Mouse (Mus musculus): Measurements from ENCODE around the gene Card14. TPM values are rescaled to one million over a fixed set of nuclear protein-coding genes. Genes with fewer than 3 reads are reported as not detected.
"Not testable (repeated sequence)": the region's sequence is repeated elsewhere in the genome, so short reads cannot be mapped to it uniquely, and the experiment has no call there.

The Card14 gene
- polyA plus RNA-seq, 1 experiment: 0.44 TPM

DNA sequence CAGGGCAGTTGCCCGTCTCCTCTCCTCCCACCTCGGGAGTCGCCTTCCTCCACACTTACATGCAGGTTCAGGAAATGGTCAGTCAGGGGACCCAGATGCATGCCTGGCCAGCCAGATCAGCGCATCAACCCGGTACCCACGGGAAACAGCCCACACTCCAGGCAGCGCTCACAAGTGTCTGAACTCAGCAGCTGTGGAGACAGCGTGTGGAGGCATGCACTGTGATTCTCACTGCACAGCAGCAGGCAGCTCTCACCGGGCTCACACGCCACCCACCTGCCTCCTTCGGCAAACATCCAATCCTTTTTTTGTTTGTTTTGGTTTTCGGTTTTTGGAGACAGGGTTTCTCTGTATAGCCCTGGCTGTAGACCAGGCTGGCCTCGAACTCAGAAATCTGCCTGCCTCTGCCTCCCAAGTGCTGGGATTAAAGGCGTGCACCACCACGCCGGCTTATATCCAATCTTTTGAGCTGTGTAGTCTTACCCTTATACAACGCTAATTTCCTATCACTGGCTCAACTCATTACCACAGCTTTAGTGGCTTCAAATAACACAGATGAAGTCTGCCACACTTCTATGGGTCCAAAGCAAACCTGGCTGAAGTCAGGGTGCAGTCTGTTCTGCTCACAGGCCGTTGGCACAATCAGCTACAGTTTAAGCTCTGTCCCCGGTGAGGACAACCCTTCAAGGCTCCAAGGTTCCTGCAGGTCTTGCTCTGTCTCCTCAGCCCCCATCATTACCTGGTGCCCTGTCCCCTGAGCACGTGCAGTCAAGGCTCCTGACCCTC, 20.2 kb upstream of the Card14 start:
- Histone ChIP-seq H3K4me3 (ENCODE audit: control insufficient read depth, low read depth, low read length) (no peak overlapping the region), H3K36me3 (ENCODE audit: control insufficient read depth, insufficient read depth, low read length) (no peaks in the 10 kb centered on the region; the same call in none of the 2 replicates), H3K27ac (ENCODE audit: control insufficient read depth, insufficient read depth, low read depth, low read length) (no peak overlapping the region), H3K27me3 (ENCODE audit: control insufficient read depth, insufficient read depth, low read length) (no peaks in the 10 kb centered on the region), H3K4me1 (ENCODE audit: control insufficient read depth, insufficient read depth, low read length) (no peaks in the 10 kb centered on the region)
- TF ChIP-seq POLR2A (IDR thresholded peaks at IDR 0.05; ENCODE audit: control insufficient read depth, low read depth, low read length) (no peak), CTCF (IDR thresholded peaks at IDR 0.05; ENCODE audit: control insufficient read depth, insufficient read depth, insufficient replicate concordance, low read depth, low read length) (no peak)

DNA sequence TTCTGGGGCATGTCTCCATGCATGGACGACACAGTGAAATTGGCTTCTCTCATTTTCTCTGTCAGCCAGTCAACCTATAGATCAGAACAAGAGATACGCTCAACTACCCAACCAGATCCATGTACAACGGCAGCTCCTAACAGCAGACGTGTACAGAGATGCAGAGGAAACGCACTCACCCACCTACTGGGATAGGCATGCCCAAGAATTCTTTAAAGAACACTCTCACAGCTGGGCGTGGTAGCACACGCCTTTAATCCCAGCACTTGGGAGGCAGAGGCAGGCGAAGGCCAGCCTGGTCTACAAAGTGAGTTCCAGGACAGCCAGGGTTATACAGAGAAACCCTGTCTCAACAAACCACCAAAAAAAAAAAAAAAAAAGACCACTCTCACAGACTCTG, 14.7 kb upstream of the Card14 start:
- not testable (repeated sequence) for H3K36me3 ChIP-seq (ENCODE audit: control insufficient read depth, insufficient read depth, low read length)

DNA sequence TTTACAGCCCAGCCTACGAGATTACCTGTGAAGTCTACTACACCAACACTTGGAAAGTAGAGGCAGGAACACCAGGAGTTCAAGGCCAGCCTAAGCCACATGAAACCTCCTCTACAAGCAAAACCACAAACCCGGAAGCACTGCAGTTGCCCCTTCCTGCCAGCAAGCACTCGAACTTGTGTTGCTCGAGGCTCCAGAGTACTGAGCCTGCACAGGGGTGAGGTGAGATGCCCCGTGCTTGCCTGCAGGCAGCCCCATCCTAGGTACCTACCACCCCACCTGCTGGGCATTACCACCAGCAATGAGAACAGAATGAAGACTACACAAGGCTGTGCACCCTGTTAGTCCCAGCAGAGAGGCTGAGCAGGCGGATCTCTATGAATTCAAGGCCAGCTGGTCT, 9.6 kb upstream of the Card14 start:
- Histone ChIP-seq H3K27me3 (ENCODE audit: control insufficient read depth, insufficient read depth, low read length) (no peaks in the 10 kb centered on the region), H3K36me3 (ENCODE audit: control insufficient read depth, insufficient read depth, low read length) (peaks cover 1% of the 10 kb centered on the region), H3K4me3 (ENCODE audit: control insufficient read depth, low read depth, low read length) (no peak overlapping the region), H3K27ac (ENCODE audit: control insufficient read depth, insufficient read depth, low read depth, low read length) (no peak overlapping the region), H3K4me1 (ENCODE audit: control insufficient read depth, insufficient read depth, low read length) (no peaks in the 10 kb centered on the region; the same call in 1 of the 2 replicates)
- no peak for TF ChIP-seq CTCF (IDR thresholded peaks at IDR 0.05; ENCODE audit: control insufficient read depth, insufficient read depth, insufficient replicate concordance, low read depth, low read length)
- no peak for TF ChIP-seq POLR2A (IDR thresholded peaks at IDR 0.05; ENCODE audit: control insufficient read depth, low read depth, low read length)

More for the DNA sequence above, 14.7 kb upstream of the Card14 start:
- not testable (repeated sequence) for H3K27me3 ChIP-seq (ENCODE audit: control insufficient read depth, insufficient read depth, low read length); H3K4me1 ChIP-seq (ENCODE audit: control insufficient read depth, insufficient read depth, low read length); H3K27ac ChIP-seq (ENCODE audit: control insufficient read depth, insufficient read depth, low read depth, low read length); H3K4me3 ChIP-seq (ENCODE audit: control insufficient read depth, low read depth, low read length)

DNA sequence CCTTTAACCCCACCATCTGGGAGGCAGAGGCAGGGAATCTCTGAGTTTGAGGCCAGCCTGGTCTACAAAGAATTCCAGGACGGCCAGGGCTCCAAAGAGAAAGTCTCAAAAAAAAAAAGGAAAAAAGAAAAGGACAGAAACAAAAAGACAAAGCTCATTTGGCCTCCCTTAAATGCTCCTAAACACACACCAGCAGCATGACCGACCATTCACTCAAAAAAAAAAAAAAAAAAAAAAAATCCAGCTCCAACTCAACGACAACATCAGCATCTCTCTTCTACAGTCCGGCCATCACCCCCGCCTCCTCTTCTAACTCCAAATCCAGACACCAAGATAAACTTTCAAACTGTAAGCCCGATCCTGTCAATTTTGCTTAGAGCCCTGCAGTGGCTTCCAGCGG, 8.7 kb upstream of the Card14 start:
- Histone ChIP-seq H3K36me3 (ENCODE audit: control insufficient read depth, insufficient read depth, low read length) (no peaks in the 10 kb centered on the region; the same call in 1 of the 2 replicates), H3K27ac (ENCODE audit: control insufficient read depth, insufficient read depth, low read depth, low read length) (no peak overlapping the region), H3K4me1 (ENCODE audit: control insufficient read depth, insufficient read depth, low read length) (no peaks in the 10 kb centered on the region; the same call in 1 of the 2 replicates), H3K27me3 (ENCODE audit: control insufficient read depth, insufficient read depth, low read length) (no peaks in the 10 kb centered on the region), H3K4me3 (ENCODE audit: control insufficient read depth, low read depth, low read length) (peak overlapping the region; percentile 89)
- TF ChIP-seq POLR2A (IDR thresholded peaks at IDR 0.05; ENCODE audit: control insufficient read depth, low read depth, low read length) (no peak), CTCF (IDR thresholded peaks at IDR 0.05; ENCODE audit: control insufficient read depth, insufficient read depth, insufficient replicate concordance, low read depth, low read length) (no peak)

DNA sequence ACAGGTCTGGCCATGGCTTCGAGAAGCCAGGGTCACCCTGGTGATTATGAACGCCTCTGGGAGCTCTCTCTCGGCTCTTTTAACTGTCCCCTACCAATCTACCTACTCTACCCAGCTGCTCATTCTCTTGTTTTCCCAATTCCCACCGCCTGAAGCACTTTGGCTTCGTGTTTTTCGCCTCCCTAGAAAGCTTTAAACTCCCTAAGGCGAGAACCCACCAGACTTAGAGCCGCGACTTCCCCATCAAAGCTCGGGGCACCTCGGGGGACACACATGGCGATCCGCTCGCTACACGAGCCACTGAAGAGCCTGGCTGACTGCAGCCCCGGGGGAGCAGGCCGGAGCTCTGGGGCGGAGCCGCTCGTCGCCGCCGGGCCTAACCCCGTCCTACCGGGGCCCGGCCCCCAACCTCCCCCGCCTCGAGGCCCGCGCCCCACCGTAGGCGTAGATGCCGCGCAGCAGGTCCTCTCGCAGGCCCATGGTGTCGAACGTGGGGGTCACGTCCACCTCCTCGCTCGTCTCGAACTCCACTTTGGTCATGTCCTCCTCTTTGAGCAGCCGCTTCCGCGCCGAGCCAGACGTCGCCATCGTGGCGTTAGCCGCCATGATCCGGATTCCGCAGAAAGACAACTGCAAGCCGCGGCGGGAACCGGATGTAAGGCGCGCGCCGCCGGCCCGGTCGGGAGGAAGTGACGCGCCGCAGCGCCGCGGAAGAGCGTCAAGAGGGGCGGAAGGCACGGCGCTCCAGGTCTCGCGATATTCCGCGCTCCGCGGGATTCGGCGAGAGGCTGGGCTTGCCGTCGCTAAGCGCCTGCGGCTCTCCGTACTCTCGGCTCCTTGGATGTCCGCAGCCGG, 8.0 kb upstream of the Card14 start, which contains the start of gene Eif4a3:
TSS of gene Eif4a3 (minus strand) at position 699 of the 855 bp plus-strand sequence.
- Histone ChIP-seq H3K4me1 (ENCODE audit: control insufficient read depth, insufficient read depth, low read length) (no peaks in the 10 kb centered on the region; the same call in 1 of the 2 replicates), H3K36me3 (ENCODE audit: control insufficient read depth, insufficient read depth, low read length) (no peaks in the 10 kb centered on the region; the same call in 1 of the 2 replicates), H3K27me3 (ENCODE audit: control insufficient read depth, insufficient read depth, low read length) (no peaks in the 10 kb centered on the region), H3K27ac (ENCODE audit: control insufficient read depth, insufficient read depth, low read depth, low read length) (peak within 1 kb of the TSS; percentile 88), H3K4me3 (ENCODE audit: control insufficient read depth, low read depth, low read length) (peak within 1 kb of the TSS; percentile 89)
- peak; percentile 91 for TF ChIP-seq POLR2A (IDR thresholded peaks at IDR 0.05; ENCODE audit: control insufficient read depth, low read depth, low read length)
- no peak for TF ChIP-seq CTCF (IDR thresholded peaks at IDR 0.05; ENCODE audit: control insufficient read depth, insufficient read depth, insufficient replicate concordance, low read depth, low read length)

DNA sequence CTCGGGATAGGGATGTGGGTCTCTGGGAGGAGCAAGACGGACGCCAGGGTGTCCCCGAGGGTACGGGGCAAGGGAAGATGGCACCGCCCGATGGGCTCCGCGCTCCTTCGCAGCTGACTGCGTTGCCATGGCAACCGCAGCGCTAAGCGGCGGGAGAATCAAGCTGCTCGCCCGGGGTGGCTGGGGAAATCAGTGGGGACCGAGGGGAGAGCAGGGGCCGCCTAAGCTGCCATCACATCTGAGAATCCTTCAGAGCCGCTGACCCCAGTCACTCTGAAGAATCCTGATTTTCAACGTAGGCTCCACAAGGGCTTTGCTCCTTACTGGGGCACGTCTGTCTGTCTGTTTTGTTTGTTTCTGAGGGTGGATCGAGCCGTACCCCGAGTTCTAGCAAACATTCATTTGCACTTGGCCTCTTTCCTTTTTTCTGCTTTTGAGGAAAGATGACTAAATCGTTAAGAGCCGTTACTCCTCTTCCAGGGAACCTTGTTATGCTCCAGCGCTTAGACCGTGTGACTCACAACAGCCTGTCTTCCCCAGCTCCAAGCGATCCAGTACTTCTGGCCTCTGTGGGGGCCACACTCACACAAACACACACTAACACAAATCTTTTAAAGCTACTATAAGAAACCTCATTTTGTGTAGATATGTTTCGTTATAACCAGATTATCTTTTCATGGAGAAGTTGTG, 7.2 kb upstream of the Card14 start:
- no peaks in the 10 kb centered on the region; the same call in 1 of the 2 replicates for H3K4me1 ChIP-seq (ENCODE audit: control insufficient read depth, insufficient read depth, low read length)
- no peaks in the 10 kb centered on the region; the same call in 1 of the 2 replicates for H3K36me3 ChIP-seq (ENCODE audit: control insufficient read depth, insufficient read depth, low read length)
- TF ChIP-seq CTCF (IDR thresholded peaks at IDR 0.05; ENCODE audit: control insufficient read depth, insufficient read depth, insufficient replicate concordance, low read depth, low read length): no peak
- no peak for TF ChIP-seq POLR2A (IDR thresholded peaks at IDR 0.05; ENCODE audit: control insufficient read depth, low read depth, low read length)
- peak overlapping the region; percentile 78 for H3K27ac ChIP-seq (ENCODE audit: control insufficient read depth, insufficient read depth, low read depth, low read length)
- H3K27me3 ChIP-seq (ENCODE audit: control insufficient read depth, insufficient read depth, low read length): no peaks in the 10 kb centered on the region
- peak overlapping the region; percentile 89 for H3K4me3 ChIP-seq (ENCODE audit: control insufficient read depth, low read depth, low read length)

DNA sequence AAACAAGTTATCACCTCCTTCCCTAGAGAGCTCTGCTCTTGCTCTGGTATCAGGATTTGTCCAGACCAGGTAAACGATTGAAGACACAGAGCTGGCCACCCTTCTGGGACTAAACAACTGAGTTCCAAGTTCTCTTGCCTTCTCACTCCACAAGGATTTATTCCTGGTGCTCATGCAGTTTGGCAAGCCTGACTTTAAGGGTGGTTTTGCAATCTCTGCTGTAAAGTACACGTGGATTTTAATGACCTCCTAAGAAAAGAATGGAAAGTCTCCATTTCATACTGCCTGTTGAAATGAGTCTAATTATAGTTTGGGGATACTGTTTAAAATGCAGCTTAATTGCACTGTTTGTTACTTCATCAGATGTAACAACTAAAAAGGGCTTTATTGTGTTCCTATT, 6.6 kb upstream of the Card14 start:
- H3K4me3 ChIP-seq (ENCODE audit: control insufficient read depth, low read depth, low read length): no peak overlapping the region
- no peaks in the 10 kb centered on the region; the same call in 1 of the 2 replicates for H3K4me1 ChIP-seq (ENCODE audit: control insufficient read depth, insufficient read depth, low read length)
- no peaks in the 10 kb centered on the region; the same call in 1 of the 2 replicates for H3K36me3 ChIP-seq (ENCODE audit: control insufficient read depth, insufficient read depth, low read length)
- no peak overlapping the region for H3K27ac ChIP-seq (ENCODE audit: control insufficient read depth, insufficient read depth, low read depth, low read length)
- no peaks in the 10 kb centered on the region for H3K27me3 ChIP-seq (ENCODE audit: control insufficient read depth, insufficient read depth, low read length)
- TF ChIP-seq CTCF (IDR thresholded peaks at IDR 0.05; ENCODE audit: control insufficient read depth, insufficient read depth, insufficient replicate concordance, low read depth, low read length): no peak
- TF ChIP-seq POLR2A (IDR thresholded peaks at IDR 0.05; ENCODE audit: control insufficient read depth, low read depth, low read length): no peak

Data from testis, adult 2 months (tissue).